Mouse (Mus musculus) urinary bladder, adult 2 months (tissue): ENCODE data around the gene St8sia4. TPM values are rescaled to one million over a fixed set of nuclear protein-coding genes. Genes with fewer than 3 reads are reported as not detected.
"Not testable (repeated sequence)": the region's sequence is repeated elsewhere in the genome, so short reads cannot be mapped to it uniquely, and the experiment has no call there.

Source experiments
- DNase-seq: peaks from one replicate; pipeline ENCODE4 v3.0.0; 2022; ENCODE audit warnings: low spot score
- polyA plus RNA-seq: library from polyadenylated mRNA; depleted of rRNA; stranded (reverse); fragments of >200 nt; gene quantifications from 2 replicates; pipeline ENCODE4 v1.2.3, GENCODE M21; 2012

The St8sia4 gene
- polyA plus RNA-seq, 1 experiment, result 2.1 TPM

- no peak for DNase-seq
Observed at GRCm38 (mm10) chr1:95596825-95597224, 70.5 kb downstream of the St8sia4 start.

- DNase-seq, result no peak
Observed at GRCm38 (mm10) chr1:95591101-95591500, 76.3 kb downstream of the St8sia4 start.

GRCm38 (mm10) chr1:95590108-95590507 lies 77.3 kb downstream of the St8sia4 start:
- no peak for DNase-seq

- no peak for DNase-seq
Observed at GRCm38 (mm10) chr1:95589471-95589870, 77.9 kb downstream of the St8sia4 start.

DNA sequence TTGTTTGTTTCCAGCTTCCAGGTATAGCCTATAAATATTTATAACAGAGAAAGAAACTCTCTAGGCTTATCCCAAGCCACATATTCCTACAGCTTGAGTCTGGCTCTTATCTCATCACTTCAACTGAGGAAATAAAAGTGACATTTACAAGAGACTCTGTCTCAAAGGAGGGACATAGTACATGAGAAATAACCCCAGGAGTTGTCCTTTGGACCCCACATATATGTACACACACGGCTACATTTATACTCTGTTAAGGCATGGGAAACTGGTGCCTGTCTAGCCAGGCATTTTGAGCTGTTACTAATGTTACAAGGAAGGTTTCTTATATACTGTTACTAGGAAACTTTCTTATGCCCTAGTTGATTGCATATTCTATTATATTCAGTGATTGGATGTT lies 84.1 kb downstream of the St8sia4 start:
- no peak for DNase-seq

GRCm38 (mm10) chr1:95582264-95582663 lies 85.1 kb downstream of the St8sia4 start:
- DNase-seq, result no peak

GRCm38 (mm10) chr1:95572619-95573540 lies 94.5 kb downstream of the St8sia4 start:
- DNase-seq, result no peak

GRCm38 (mm10) chr1:95571106-95571505 lies 96.3 kb downstream of the St8sia4 start:
- DNase-seq, result no peak

GRCm38 (mm10) chr1:95554556-95554955 lies 112.8 kb downstream of the St8sia4 start:
- not testable (repeated sequence) for DNase-seq

DNA sequence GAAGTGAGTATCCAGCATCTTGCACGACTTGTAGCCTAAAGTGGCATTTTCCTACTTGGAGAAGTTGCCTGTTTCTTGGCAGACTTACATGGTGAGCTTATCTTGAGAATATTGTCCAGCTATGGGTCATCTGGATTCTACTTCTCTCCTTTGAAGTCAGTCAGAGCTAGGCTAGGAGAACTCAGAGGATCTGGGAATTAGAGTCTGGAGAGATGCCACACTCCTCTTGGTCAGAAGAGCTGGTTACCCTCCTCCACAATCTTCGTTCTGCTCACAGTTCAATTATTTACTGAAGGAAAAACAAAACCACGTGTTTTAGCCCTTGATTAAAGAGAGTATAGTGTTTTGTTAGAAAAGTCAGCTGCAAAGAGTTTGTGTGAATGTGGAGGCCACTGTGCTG lies 125.9 kb downstream of the St8sia4 start:
- DNase-seq, result no peak
